Mouse (Mus musculus): ENCODE results near the gene Tex12. TPM values are rescaled to one million over a fixed set of nuclear protein-coding genes. Genes with fewer than 3 reads are reported as not detected.

Tex12 gene
- not detected in 2 replicates for polyA plus RNA-seq (2015; fragmentation: Nextera tagmentation; extraction: Ambion mirVana)

DNA sequence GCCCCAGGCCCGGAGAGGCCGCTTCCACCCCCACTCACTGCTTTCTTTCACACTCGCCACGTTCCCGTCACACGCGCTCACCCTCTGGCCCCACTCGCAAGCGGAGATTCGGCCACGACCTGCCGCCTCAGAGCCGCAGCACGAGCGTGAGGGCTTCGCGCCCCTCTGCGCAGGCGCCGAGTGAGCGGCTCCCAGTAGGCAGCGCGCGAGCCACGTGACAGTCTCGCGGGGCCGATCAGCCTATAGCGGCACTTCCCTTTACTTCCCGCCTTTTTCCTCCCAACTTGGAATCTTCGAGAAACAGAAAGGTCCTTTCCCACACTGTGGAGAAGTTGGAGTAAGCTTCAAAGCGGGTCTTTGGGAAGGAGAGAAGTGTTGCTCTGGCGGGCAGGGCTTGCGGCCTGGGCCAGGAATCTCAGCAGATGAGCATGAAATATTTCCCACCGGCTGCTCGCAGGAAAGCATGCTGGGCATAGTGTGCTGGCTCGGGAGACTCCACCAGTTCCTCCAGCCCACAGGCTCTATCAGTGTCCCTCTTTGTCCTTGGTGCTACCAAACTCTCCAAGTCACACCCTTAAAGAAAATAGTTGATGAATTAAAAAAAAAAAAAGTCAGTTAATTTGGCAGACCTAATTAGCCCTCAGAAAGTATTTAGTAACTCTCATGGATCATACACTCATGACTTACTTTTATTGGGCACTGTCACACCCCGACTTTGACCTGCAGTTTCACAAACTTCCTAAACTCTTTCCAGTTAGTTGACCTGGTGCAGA, at the start of gene Tex12:
TSS of gene Tex12 (minus strand) at position 181 of the 773 bp plus-strand sequence.
- no peaks in the 10 kb centered on the region for H3K4me1 ChIP-seq (ENCODE audit: control insufficient read depth, insufficient read depth, low read length)
- no peak within 1 kb of the TSS for H3K4me3 ChIP-seq (ENCODE audit: low read length)
- no peak within 1 kb of the TSS for H3K9ac ChIP-seq (ENCODE audit: low read length)
- H3K4me2 ChIP-seq (ENCODE audit: low read depth, low read length), result no peak within 1 kb of the TSS
- no peaks in the 10 kb centered on the region for H3K36me3 ChIP-seq (ENCODE audit: control insufficient read depth, insufficient read depth)
- 82% methylated on average over 38 of the region's 38 CpGs for WGBS
- no peaks in the 10 kb centered on the region for H3K9me3 ChIP-seq (replicated peaks; ENCODE audit: control insufficient read depth, low read length)
- no peak for ATAC-seq (replicated peaks; ENCODE audit: extremely low read depth, insufficient read depth, low FRiP score)
- no peaks in the 10 kb centered on the region for H3K27me3 ChIP-seq (ENCODE audit: control insufficient read depth, insufficient read depth, low read length)
- no peak within 1 kb of the TSS for H3K27ac ChIP-seq (ENCODE audit: low read length)

DNA sequence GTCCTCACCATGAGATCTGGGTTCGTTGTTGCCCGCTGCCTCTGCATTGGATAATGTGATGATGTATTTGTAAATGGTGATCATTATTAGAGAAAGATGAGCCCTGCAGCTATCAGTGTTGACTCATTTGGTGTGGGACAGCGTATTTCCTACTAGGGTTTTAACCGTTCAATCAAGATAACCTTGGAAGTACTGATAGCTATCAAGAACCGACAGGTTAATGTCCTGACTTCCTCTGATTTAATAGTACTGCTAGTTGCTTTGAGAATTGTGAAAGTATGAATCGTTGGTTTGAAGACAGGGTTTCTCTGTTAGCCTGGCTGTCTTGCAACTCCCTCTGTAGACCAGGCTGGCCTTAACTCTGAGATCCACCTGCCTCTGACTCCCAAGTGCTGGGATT, 43.2 kb upstream of the Tex12 start:
- Histone ChIP-seq H3K9ac (ENCODE audit: low read length) (peak overlapping the region; percentile 97), H3K4me3 (ENCODE audit: low read length) (peak overlapping the region; percentile 97), H3K9me3 (replicated peaks; ENCODE audit: control insufficient read depth, low read length) (no peaks in the 10 kb centered on the region), H3K4me2 (ENCODE audit: low read depth, low read length) (peak overlapping the region; percentile 86), H3K4me1 (ENCODE audit: control insufficient read depth, insufficient read depth, low read length) (peaks cover 22% of the 10 kb centered on the region), H3K36me3 (ENCODE audit: control insufficient read depth, insufficient read depth) (peaks cover 16% of the 10 kb centered on the region), H3K27ac (ENCODE audit: low read length) (peak overlapping the region; percentile 95), H3K27me3 (ENCODE audit: control insufficient read depth, insufficient read depth, low read length) (no peaks in the 10 kb centered on the region)
- 0 out of 2 replicates have a peak, but pooled peaks have one; percentile 3 for ATAC-seq (replicated peaks; ENCODE audit: extremely low read depth, insufficient read depth, low FRiP score)
- WGBS, result 3% methylated on average over 6 of the region's 6 CpGs

DNA sequence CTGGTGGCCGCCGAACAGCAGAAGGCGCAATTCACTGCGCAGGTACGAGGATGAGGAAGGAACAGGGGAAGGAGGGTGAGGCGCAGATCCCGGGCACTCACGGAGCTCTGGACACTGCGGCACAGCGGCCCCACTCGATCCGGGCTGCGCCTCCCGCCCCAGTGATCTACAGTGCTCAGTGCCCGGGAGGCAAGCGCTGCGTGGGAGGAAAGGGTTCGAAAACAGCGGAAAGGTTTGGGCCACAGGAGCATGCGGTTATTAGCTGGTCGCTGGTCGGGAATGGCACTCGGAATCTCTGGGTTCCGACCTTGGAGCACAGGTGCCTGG, 42.8 kb upstream of the Tex12 start:
- peaks cover 20% of the 10 kb centered on the region for H3K36me3 ChIP-seq (ENCODE audit: control insufficient read depth, insufficient read depth)
- H3K4me2 ChIP-seq (ENCODE audit: low read depth, low read length), result peak overlapping the region; percentile 86
- H3K4me1 ChIP-seq (ENCODE audit: control insufficient read depth, insufficient read depth, low read length), result peaks cover 22% of the 10 kb centered on the region
- H3K4me3 ChIP-seq (ENCODE audit: low read length), result peak overlapping the region; percentile 97
- peak overlapping the region; percentile 95 for H3K27ac ChIP-seq (ENCODE audit: low read length)
- H3K9me3 ChIP-seq (replicated peaks; ENCODE audit: control insufficient read depth, low read length), result no peaks in the 10 kb centered on the region
- H3K9ac ChIP-seq (ENCODE audit: low read length), result peak overlapping the region; percentile 97
- ATAC-seq (replicated peaks; ENCODE audit: extremely low read depth, insufficient read depth, low FRiP score), result peak; percentile 72
- H3K27me3 ChIP-seq (ENCODE audit: control insufficient read depth, insufficient read depth, low read length), result no peaks in the 10 kb centered on the region
- WGBS, result under 1% methylated on average over 24 of the region's 24 CpGs

DNA sequence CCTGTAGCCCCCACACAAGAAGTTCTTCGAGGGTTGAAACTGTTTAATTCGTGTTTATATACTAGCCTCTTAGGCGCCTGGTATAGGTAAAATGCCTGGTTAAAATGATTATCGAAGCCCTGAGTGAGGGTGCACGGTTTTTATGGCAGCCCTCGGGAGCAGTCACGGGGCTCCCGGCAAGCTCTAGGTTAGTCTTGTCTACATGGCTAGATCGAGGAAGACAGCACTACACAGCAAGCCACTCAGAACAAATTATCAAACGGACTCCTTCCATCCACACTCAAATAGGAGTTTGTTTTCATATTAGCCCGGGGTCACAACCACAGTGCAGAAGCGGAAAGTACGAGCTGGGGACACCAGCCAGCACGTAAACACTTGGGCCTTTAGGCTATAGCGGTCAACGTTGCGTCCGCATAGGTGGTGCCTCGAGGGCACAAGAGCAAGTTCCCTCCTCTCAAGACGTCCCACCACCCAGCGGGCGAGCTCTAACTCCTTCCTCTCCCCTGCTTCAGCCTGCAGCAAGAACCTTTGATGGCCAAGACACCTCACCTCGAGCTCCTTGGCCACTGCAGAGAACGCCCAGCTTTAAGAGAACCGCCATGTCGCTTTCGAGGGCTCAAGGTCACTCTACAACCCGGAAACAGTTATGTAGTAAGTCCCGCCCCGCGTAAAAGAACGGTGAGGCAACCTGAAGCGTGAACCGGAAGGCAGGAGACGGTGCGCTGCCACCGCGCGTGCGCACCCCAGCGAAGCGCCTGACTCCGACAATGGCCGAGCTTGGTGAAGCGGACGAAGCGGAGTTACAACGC, 42.3 kb upstream of the Tex12 start, which contains the start of the genes Sdhd and Timm8b:
TSS of gene Sdhd (minus strand) at position 624 of the 809 bp plus-strand sequence.
TSS of gene Timm8b (plus strand) at position 722 of the 809 bp plus-strand sequence.
- peak within 1 kb of the TSS; percentile 97 for H3K4me3 ChIP-seq (ENCODE audit: low read length)

DNA sequence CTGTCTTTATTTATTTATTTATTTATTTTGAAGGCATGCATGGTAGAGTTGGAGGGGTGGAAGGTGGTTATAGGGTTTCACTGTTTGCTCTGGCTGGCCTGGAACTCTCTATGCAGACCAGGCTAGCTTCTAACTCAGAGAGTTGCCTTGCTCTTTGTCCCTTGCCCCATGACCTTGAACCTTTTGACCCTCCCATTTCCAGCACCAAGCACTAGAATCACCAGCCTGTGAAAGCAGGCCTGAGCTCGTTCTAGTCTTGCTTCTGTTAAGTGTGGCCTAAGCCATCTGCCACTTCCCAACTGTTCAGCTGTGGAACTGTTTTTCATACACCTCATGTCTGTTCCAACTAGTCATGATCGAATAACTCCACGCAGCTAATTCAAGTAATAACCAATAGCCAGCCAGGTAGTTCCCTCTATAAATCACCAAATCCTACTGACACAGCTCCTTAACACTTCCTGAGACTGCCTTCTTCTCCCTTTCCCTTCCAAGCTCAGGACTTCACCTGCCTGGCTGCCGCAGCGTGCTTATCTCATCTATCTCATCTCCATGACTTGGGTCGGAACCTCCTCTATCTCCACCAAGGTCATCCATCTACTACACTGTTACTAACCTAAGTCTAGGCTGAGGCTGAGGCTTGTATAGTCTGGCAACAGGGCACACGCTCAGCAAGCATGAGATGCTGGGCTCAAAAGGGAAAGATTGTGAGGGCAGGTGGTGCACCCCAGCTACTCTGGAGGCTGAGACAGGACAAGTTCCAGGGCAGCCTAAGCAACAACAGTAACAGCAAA, 41.1 kb upstream of the Tex12 start:
- Histone ChIP-seq H3K4me2 (ENCODE audit: low read depth, low read length) (peak overlapping the region; percentile 68), H3K4me1 (ENCODE audit: control insufficient read depth, insufficient read depth, low read length) (peaks cover 22% of the 10 kb centered on the region), H3K27me3 (ENCODE audit: control insufficient read depth, insufficient read depth, low read length) (no peaks in the 10 kb centered on the region), H3K36me3 (ENCODE audit: control insufficient read depth, insufficient read depth) (peaks cover 32% of the 10 kb centered on the region), H3K9ac (ENCODE audit: low read length) (peak overlapping the region; percentile 97), H3K4me3 (ENCODE audit: low read length) (peak overlapping the region; percentile 97), H3K27ac (ENCODE audit: low read length) (peak overlapping the region; percentile 95), H3K9me3 (replicated peaks; ENCODE audit: control insufficient read depth, low read length) (no peaks in the 10 kb centered on the region)
- no peak for ATAC-seq (replicated peaks; ENCODE audit: extremely low read depth, insufficient read depth, low FRiP score)
- 62% methylated on average over 7 of the region's 7 CpGs for WGBS

More for the DNA sequence above, 42.3 kb upstream of the Tex12 start, which contains the start of the genes Sdhd and Timm8b:
- WGBS, result under 1% methylated on average over 48 of the region's 48 CpGs
- no peaks in the 10 kb centered on the region for H3K9me3 ChIP-seq (replicated peaks; ENCODE audit: control insufficient read depth, low read length)
- H3K4me1 ChIP-seq (ENCODE audit: control insufficient read depth, insufficient read depth, low read length), result peaks cover 22% of the 10 kb centered on the region
- no peaks in the 10 kb centered on the region for H3K27me3 ChIP-seq (ENCODE audit: control insufficient read depth, insufficient read depth, low read length)
- H3K36me3 ChIP-seq (ENCODE audit: control insufficient read depth, insufficient read depth), result peaks cover 23% of the 10 kb centered on the region
- peak within 1 kb of the TSS; percentile 95 for H3K27ac ChIP-seq (ENCODE audit: low read length)
- H3K9ac ChIP-seq (ENCODE audit: low read length), result peak within 1 kb of the TSS; percentile 97
- H3K4me2 ChIP-seq (ENCODE audit: low read depth, low read length), result peak within 1 kb of the TSS; percentile 86
- peak; percentile 98 for ATAC-seq (replicated peaks; ENCODE audit: extremely low read depth, insufficient read depth, low FRiP score)

DNA sequence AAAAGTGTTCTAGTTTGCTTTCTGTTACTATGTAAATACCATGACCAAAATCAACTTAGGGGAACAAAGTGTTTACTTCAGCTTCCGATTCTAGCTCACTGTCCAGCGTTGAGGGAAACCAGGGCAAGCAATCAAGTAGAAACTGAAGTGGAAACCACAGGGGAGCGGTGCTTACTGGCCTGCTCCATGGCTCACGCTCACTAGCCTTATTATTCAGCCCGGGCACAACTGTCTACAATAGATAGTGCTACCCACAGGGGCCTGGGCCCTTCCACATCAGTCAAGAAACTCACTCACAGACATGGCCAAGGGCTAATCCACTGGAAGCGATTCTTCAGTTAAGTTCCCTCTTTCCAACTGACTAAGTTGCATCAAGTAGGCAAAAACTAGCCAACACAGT, 40.4 kb upstream of the Tex12 start:
- no peaks in the 10 kb centered on the region for H3K27me3 ChIP-seq (ENCODE audit: control insufficient read depth, insufficient read depth, low read length)
- peaks cover 39% of the 10 kb centered on the region for H3K36me3 ChIP-seq (ENCODE audit: control insufficient read depth, insufficient read depth)
- H3K4me3 ChIP-seq (ENCODE audit: low read length), result peak overlapping the region; percentile 97
- H3K4me1 ChIP-seq (ENCODE audit: control insufficient read depth, insufficient read depth, low read length), result peaks cover 22% of the 10 kb centered on the region
- H3K4me2 ChIP-seq (ENCODE audit: low read depth, low read length), result peak overlapping the region; percentile 68
- peak overlapping the region; percentile 95 for H3K27ac ChIP-seq (ENCODE audit: low read length)
- H3K9ac ChIP-seq (ENCODE audit: low read length), result peak overlapping the region; percentile 97
- no peaks in the 10 kb centered on the region for H3K9me3 ChIP-seq (replicated peaks; ENCODE audit: control insufficient read depth, low read length)
- ATAC-seq (replicated peaks; ENCODE audit: extremely low read depth, insufficient read depth, low FRiP score), result no peak
- WGBS, result 58% methylated on average over 6 of the region's 6 CpGs

DNA sequence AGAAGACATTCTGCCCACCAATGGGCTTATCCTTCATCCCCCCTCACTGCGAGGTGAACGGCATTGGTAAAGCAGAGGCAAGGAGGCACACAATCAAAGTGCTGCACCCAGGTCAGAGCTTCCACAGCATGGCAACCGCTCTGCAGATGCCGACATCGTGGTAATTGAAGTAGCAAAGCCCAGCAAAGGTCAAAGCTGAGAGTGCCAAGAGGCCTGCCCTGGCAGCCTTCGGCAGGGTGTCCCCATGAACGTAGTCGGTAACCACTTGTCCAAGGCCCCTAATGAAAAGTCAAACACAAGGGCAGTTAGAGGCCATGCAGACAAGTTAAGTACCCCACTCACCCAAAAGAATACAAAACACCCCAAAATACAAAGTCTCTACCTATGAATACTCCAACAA, 35.8 kb upstream of the Tex12 start:
- no peak for ATAC-seq (replicated peaks; ENCODE audit: extremely low read depth, insufficient read depth, low FRiP score)
- Histone ChIP-seq H3K4me3 (ENCODE audit: low read length) (no peak overlapping the region), H3K27ac (ENCODE audit: low read length) (no peak overlapping the region), H3K4me2 (ENCODE audit: low read depth, low read length) (no peak overlapping the region), H3K9ac (ENCODE audit: low read length) (no peak overlapping the region), H3K27me3 (ENCODE audit: control insufficient read depth, insufficient read depth, low read length) (no peaks in the 10 kb centered on the region), H3K36me3 (ENCODE audit: control insufficient read depth, insufficient read depth) (peaks cover 49% of the 10 kb centered on the region), H3K9me3 (replicated peaks; ENCODE audit: control insufficient read depth, low read length) (no peaks in the 10 kb centered on the region), H3K4me1 (ENCODE audit: control insufficient read depth, insufficient read depth, low read length) (peaks cover 8% of the 10 kb centered on the region)
- WGBS, result 90% methylated on average over 8 of the region's 8 CpGs

DNA sequence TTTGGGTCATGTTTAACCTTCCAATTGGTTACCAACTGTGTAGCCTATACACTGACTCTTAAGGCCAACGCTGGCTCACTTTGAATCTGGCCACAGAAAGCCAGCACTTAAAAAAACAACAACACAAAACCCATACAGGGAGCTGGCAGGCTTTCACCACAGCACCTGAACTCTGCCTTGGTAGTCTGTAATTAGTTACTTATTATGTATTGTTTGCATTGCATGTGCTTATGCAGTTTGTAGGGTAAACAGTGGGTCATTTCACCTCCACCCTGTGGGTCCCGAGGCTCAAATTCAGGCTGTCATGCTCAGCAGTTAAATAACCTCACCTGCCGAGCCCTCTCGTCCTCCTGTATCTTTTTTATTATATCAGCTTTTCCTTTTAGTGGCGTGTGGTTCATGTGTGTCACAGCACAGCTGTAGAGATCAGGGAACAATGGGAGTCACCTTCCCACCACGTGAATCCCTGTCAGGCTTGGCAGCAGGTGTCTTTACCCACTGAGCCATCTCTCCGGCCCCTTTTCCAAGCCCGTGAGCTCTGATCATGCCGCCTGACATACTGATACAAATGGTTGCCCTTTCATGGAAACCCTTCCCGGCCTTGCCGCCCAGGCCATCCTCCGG, 33.8 kb upstream of the Tex12 start:
- H3K4me2 ChIP-seq (ENCODE audit: low read depth, low read length), result no peak overlapping the region
- 74% methylated on average over 12 of the region's 12 CpGs for WGBS
- no peaks in the 10 kb centered on the region for H3K4me1 ChIP-seq (ENCODE audit: control insufficient read depth, insufficient read depth, low read length)
- peaks cover 44% of the 10 kb centered on the region for H3K36me3 ChIP-seq (ENCODE audit: control insufficient read depth, insufficient read depth)
- no peak overlapping the region for H3K27ac ChIP-seq (ENCODE audit: low read length)
- H3K9me3 ChIP-seq (replicated peaks; ENCODE audit: control insufficient read depth, low read length), result no peaks in the 10 kb centered on the region
- no peak for ATAC-seq (replicated peaks; ENCODE audit: extremely low read depth, insufficient read depth, low FRiP score)
- H3K9ac ChIP-seq (ENCODE audit: low read length), result no peak overlapping the region
- no peaks in the 10 kb centered on the region for H3K27me3 ChIP-seq (ENCODE audit: control insufficient read depth, insufficient read depth, low read length)
- H3K4me3 ChIP-seq (ENCODE audit: low read length), result no peak overlapping the region
